Mouse (Mus musculus) hindbrain, postnatal 0 days (tissue): ENCODE data around the gene Macrod2. TPM values are rescaled to one million over a fixed set of nuclear protein-coding genes. Genes with fewer than 3 reads are reported as not detected.

Source experiments
- ATAC-seq: fragments of 200-750 bp; cut with Nextera tagmentation; 2 replicates; pipeline ENCODE4 v1.8.0; 2017; ENCODE audit warnings: mild to moderate bottlenecking, moderate TSS enrichment, moderate library complexity
- DNase-seq: peaks from one replicate; pipeline ENCODE4 v3.0.0-alpha.2; 2015; ENCODE audit warnings: low spot score
- H3K27ac ChIP-seq: fragments of 300-500 bp; sonication (generic); 2 replicates; pipeline ENCODE4 v1.5.1; 2014; ENCODE audit warnings: mild to moderate bottlenecking
- H3K27me3 ChIP-seq: fragments of 300-500 bp; sonication (generic); 2 replicates; pipeline ENCODE4 v1.6.1; 2014; ENCODE audit warnings: low read length, mixed read lengths; ENCODE audit not compliant: insufficient read depth
- H3K36me3 ChIP-seq: fragments of 300-500 bp; sonication (generic); 2 replicates; pipeline ENCODE4 v1.6.1; 2014; ENCODE audit warnings: low read length, mixed read lengths; ENCODE audit not compliant: insufficient read depth
- H3K4me1 ChIP-seq: fragments of 300-500 bp; sonication (generic); 2 replicates; pipeline ENCODE4 v1.6.1; 2014; ENCODE audit warnings: antibody characterized with exemption, low read length, mixed read lengths; ENCODE audit not compliant: insufficient read depth
- H3K4me2 ChIP-seq: fragments of 300-500 bp; sonication (generic); 2 replicates; pipeline ENCODE4 v1.6.1; 2014; ENCODE audit warnings: low read depth, mild to moderate bottlenecking, low read length, moderate library complexity, mixed read lengths
- H3K4me3 ChIP-seq: fragments of 300-500 bp; sonication (generic); 2 replicates; pipeline ENCODE4 v1.5.1; 2014; ENCODE audit warnings: low read length
- H3K9ac ChIP-seq: fragments of 300-500 bp; sonication (generic); replicated peaks from 2 replicates; pipeline ENCODE4 v1.6.1; 2014; ENCODE audit warnings: mild to moderate bottlenecking, low read length, moderate library complexity, mixed read lengths
- H3K9me3 ChIP-seq: fragments of 300-500 bp; sonication (generic); 2 replicates; pipeline ENCODE4 v1.6.1; 2016; ENCODE audit warnings: low read length, mixed read lengths
- CTCF ChIP-seq: IDR thresholded peaks from 2 replicates; pipeline ENCODE4 v1.5.1; 2016; ENCODE audit warnings: antibody characterized with exemption, control low read depth, low read depth
- WGBS: fragments of 180-500 bp; shearing (Covaris S2); extraction: QIAGEN DNeasy Blood & Tissue Kit; methylation state at CpG from one replicate; pipeline ENCODE4 v1.1.7; 2014; 5-methylcytosine and 5-hydroxymethylcytosine counted together
- polyA plus RNA-seq: library from polyadenylated mRNA; unstranded; fragments of >200 nt; fragmentation: Nextera tagmentation; extraction: Ambion mirVana; gene quantifications from 2 replicates; pipeline ENCODE4 v1.2.1, GENCODE M21; 2015
- total RNA-seq: library from RNA; depleted of rRNA; stranded (reverse); fragments of >200 nt; gene quantifications from 2 replicates; pipeline ENCODE4 v1.2.3, GENCODE M21; 2014

Macrod2 gene
- total and polyA plus RNA-seq, 2 experiments from 2014 or later = 18.3 to 60.0 TPM

GRCm38 (mm10) chr2:140549286-140549685 lies 154.2 kb downstream of the Macrod2 start:
- Histone ChIP-seq H3K27me3 (no peaks in the 10 kb centered on the region), H3K4me3 (no peak overlapping the region), H3K4me2 (no peak overlapping the region), H3K4me1 (no peaks in the 10 kb centered on the region), H3K36me3 (no peaks in the 10 kb centered on the region), H3K27ac (no peak overlapping the region), H3K9me3 (no peaks in the 10 kb centered on the region), H3K9ac (no peak overlapping the region)
- DNase-seq (no peak), ATAC-seq (no peak)
- no peak for TF ChIP-seq CTCF
- 76% methylated on average over 2 of the region's 2 CpGs for WGBS

- Histone ChIP-seq H3K9ac (no peak overlapping the region), H3K4me3 (no peak overlapping the region), H3K9me3 (no peaks in the 10 kb centered on the region), H3K4me2 (no peak overlapping the region), H3K4me1 (no peaks in the 10 kb centered on the region), H3K36me3 (no peaks in the 10 kb centered on the region), H3K27ac (no peak overlapping the region), H3K27me3 (no peaks in the 10 kb centered on the region)
- no peak for TF ChIP-seq CTCF
- WGBS = 96% methylated on average over 2 of the region's 2 CpGs
- DNase-seq (no peak), ATAC-seq (no peak)
Observed at GRCm38 (mm10) chr2:140561426-140561825, 166.3 kb downstream of the Macrod2 start.

GRCm38 (mm10) chr2:140570874-140571273 lies 175.8 kb downstream of the Macrod2 start:
- Histone ChIP-seq H3K4me1 (no peaks in the 10 kb centered on the region), H3K27ac (no peak overlapping the region), H3K36me3 (no peaks in the 10 kb centered on the region), H3K9me3 (no peaks in the 10 kb centered on the region), H3K27me3 (no peaks in the 10 kb centered on the region), H3K4me3 (no peak overlapping the region), H3K4me2 (no peak overlapping the region), H3K9ac (no peak overlapping the region)
- ATAC-seq (no peak), DNase-seq (no peak)
- WGBS = 83% methylated on average over 6 of the region's 6 CpGs
- TF ChIP-seq CTCF = no peak

- no peak for TF ChIP-seq CTCF
- H3K4me1 ChIP-seq = no peaks in the 10 kb centered on the region
- no peak overlapping the region for H3K4me3 ChIP-seq
- H3K27me3 ChIP-seq = no peaks in the 10 kb centered on the region
- no peaks in the 10 kb centered on the region for H3K36me3 ChIP-seq
- no peak overlapping the region for H3K4me2 ChIP-seq
- 67% methylated on average over 3 of the region's 3 CpGs for WGBS
- H3K27ac ChIP-seq = no peak overlapping the region
- ATAC-seq (no peak), DNase-seq (no peak)
- H3K9me3 ChIP-seq = no peaks in the 10 kb centered on the region
- no peak overlapping the region for H3K9ac ChIP-seq
Observed at GRCm38 (mm10) chr2:140592537-140593261, 197.6 kb downstream of the Macrod2 start.

- H3K9ac ChIP-seq = no peak overlapping the region
- DNase-seq (no peak), ATAC-seq (no peak)
- no peak overlapping the region for H3K27ac ChIP-seq
- TF ChIP-seq CTCF = no peak
- no peaks in the 10 kb centered on the region for H3K36me3 ChIP-seq
- 82% methylated on average over 2 of the region's 2 CpGs for WGBS
- no peaks in the 10 kb centered on the region for H3K4me1 ChIP-seq
- H3K27me3 ChIP-seq = no peaks in the 10 kb centered on the region
- no peak overlapping the region for H3K4me3 ChIP-seq
- no peak overlapping the region for H3K4me2 ChIP-seq
- no peaks in the 10 kb centered on the region for H3K9me3 ChIP-seq
Observed at GRCm38 (mm10) chr2:140596906-140597305, 201.8 kb downstream of the Macrod2 start.

- Histone ChIP-seq H3K9me3 (no peaks in the 10 kb centered on the region), H3K27me3 (no peaks in the 10 kb centered on the region), H3K27ac (no peak overlapping the region), H3K4me1 (no peaks in the 10 kb centered on the region), H3K4me2 (no peak overlapping the region), H3K9ac (no peak overlapping the region), H3K4me3 (no peak overlapping the region), H3K36me3 (no peaks in the 10 kb centered on the region)
- WGBS = 91% methylated on average over 2 of the region's 2 CpGs
- DNase-seq (no peak), ATAC-seq (no peak)
- TF ChIP-seq CTCF = no peak
Observed at GRCm38 (mm10) chr2:140615451-140615850, 220.3 kb downstream of the Macrod2 start.

GRCm38 (mm10) chr2:140621730-140622337 lies 226.7 kb downstream of the Macrod2 start:
- Histone ChIP-seq H3K9me3 (no peaks in the 10 kb centered on the region), H3K4me1 (no peaks in the 10 kb centered on the region), H3K4me3 (no peak overlapping the region), H3K27ac (no peak overlapping the region), H3K4me2 (no peak overlapping the region), H3K9ac (no peak overlapping the region), H3K27me3 (no peaks in the 10 kb centered on the region), H3K36me3 (no peaks in the 10 kb centered on the region)
- no peak for DNase-seq
- no peak for TF ChIP-seq CTCF
- ATAC-seq = no peak
- 77% methylated on average over 2 of the region's 2 CpGs for WGBS
